Mouse (Mus musculus): Measurements from ENCODE around the gene Ceacam19. TPM values are rescaled to one million over a fixed set of nuclear protein-coding genes. Genes with fewer than 3 reads are reported as not detected.
"Not testable (repeated sequence)": the region's sequence is repeated elsewhere in the genome, so short reads cannot be mapped to it uniquely, and the experiment has no call there.

Gene Ceacam19
- not detected for polyA plus RNA-seq (2017; shearing (Covaris generic))

DNA sequence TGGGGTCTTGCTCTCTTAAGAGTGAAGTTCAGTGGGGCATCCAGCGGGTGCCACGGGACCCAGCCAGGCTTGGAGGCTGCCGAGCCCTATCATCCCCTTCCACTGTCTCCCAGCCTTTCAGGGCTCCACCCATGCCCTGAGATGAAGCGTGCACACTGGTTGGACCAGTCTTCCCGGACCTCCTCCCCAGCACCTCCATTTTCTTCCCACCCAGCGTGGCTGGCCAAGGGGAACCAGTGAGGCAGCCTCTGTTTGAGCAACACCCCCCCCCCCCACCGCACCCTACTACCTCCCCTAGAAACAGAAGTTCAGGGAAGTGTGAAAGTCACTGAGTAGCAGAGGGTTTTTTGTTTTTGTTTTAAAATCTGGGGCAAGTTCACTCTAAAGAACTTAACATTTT lies at the start of gene Ceacam19:
TSS of gene Ceacam19 (minus strand) at position 117 of the 400 bp plus-strand sequence.
- ATAC-seq: no peak

DNA sequence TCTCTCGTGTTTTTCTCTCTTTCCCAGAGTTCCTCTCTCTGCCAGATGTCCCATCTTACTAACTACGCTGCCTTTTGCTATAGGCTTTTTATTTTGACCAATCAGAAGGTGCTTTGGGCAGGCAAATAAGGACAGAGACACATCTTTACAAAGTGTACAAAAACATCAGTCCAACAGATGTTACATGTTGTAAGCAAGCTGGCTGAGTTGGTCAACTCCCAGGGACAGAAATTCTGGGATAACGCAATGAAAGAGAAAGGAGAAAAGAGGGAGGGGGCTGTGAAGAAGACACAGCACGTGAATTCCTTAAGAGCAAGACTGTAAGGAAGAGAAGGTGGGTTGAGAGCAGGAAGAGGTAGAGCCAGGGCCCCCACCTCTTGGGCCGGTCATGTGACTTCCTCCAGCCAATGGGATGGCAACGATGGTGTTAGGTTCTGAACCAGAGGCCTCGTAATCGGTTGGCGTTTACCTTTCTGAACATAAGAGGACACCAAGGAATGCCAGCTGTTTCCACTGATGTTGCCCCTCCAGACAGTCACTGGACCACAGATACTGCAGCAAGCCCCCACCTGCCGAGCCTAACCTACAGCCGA lies 49.6 kb upstream of the Ceacam19 start:
- no peak for ATAC-seq

DNA sequence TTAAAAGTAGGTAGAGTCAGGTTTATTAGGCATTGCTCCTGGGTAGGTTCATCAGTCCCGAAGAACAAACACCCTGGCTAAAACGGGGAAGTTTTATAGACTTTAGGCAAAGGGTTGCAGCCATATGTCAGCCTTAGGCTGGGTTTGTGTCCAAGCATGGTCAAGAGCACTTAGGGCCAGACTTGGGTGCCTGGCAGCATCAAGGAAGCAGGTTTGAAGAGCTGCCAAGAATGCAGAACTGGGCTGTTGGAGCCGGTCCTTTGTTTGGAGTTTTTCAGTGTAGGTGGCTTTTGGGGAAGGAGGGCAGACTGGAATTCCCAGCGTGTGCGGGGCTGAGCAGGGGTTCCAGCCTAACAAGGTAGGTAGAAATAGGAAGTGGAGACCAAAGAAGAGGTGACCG lies 48.2 kb upstream of the Ceacam19 start:
- no peak for ATAC-seq

GRCm38 (mm10) chr7:19935171-19935751 lies 47.5 kb upstream of the Ceacam19 start:
- ATAC-seq: no peak

GRCm38 (mm10) chr7:19932877-19933809 lies 45.4 kb upstream of the Ceacam19 start:
- peak; percentile 47 for ATAC-seq

GRCm38 (mm10) chr7:19932133-19932876 lies 44.5 kb upstream of the Ceacam19 start:
- ATAC-seq: peak; percentile 80

- ATAC-seq: not testable (repeated sequence)
These were observed 42.7 kb upstream of the Ceacam19 start for GRCm38 (mm10) chr7:19930481-19930880.

- no peak for ATAC-seq
These were observed 40.7 kb upstream of the Ceacam19 start for GRCm38 (mm10) chr7:19928486-19928885.

DNA sequence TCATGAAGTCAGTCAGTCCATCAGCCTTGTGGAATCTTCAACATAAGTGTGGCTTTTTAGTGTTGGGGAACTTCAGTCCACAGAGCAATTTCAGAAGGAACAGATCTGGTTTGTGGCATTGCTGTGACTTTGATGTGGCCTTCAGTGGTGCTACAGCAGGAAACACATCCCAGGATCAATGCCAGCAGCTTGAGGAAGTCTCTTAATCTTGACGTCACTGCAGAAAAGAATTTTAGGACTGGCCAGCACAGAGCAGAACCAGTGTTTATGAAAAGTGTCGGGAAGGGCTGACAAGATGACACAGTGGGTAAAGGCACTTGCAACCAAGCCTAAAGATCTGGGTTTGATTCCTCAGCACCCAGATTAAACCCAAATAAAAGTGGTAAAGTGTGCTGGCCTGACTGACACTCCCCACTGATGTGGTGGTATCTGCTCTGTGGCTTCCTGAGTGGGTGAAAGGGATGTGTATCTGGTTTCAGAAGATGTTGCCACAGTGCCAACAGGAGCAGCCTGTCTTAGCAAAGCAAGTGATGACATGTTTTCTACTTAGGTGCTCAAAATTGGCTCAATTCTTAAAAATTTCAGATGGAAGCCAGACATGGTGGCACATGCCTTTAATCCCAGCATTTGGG lies 39.2 kb upstream of the Ceacam19 start:
- peak; percentile 73 for ATAC-seq

DNA sequence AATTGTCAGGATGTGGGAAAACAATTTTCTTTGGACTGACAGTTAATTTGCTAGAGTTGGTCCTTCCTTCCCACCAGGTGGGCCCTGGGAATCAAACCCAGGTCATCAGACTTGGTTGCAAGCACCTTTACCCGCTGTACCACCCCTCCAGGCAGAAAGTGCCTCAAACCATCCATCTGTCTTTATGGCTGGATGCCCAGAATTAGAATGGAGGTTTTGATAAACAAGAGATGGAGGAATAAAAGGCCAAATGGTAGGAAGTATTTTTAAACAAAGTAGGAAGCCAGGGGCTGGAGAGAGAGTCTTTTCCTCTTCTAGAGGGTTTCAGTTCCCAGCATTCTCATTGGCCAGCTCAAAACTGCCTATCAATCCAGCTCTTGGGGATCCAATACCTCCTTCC lies 37.6 kb upstream of the Ceacam19 start:
- ATAC-seq: no peak

GRCm38 (mm10) chr7:19923797-19924196 lies 36.0 kb upstream of the Ceacam19 start:
- ATAC-seq: no peak

- ATAC-seq: no peak
These were observed 35.6 kb upstream of the Ceacam19 start for GRCm38 (mm10) chr7:19923354-19923753.

GRCm38 (mm10) chr7:19920506-19921261 lies 32.9 kb upstream of the Ceacam19 start, which contains the start of gene Pvr:
Gene Pvr (minus strand): TSS chr7:19921160.
- peak; percentile 70 for ATAC-seq

DNA sequence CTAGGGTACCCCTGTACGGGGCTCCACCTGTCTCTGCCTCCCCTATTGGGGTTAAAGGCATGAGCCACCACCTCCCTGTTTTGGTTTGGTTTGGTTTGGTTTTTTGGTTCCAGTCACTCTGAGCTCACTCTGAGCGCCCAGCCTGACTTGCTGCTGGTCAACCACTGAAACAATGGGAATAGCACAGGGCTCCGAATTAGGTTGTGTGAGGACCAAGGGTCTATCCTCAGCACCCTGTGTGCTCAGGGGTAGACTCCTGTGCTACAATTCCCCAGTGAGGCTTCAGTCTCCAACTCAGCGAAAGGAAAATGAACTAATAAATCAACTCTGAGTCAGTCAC lies 32.4 kb upstream of the Ceacam19 start:
- no peak for ATAC-seq

GRCm38 (mm10) chr7:19914558-19914957 lies 26.8 kb upstream of the Ceacam19 start:
- no peak for ATAC-seq

DNA sequence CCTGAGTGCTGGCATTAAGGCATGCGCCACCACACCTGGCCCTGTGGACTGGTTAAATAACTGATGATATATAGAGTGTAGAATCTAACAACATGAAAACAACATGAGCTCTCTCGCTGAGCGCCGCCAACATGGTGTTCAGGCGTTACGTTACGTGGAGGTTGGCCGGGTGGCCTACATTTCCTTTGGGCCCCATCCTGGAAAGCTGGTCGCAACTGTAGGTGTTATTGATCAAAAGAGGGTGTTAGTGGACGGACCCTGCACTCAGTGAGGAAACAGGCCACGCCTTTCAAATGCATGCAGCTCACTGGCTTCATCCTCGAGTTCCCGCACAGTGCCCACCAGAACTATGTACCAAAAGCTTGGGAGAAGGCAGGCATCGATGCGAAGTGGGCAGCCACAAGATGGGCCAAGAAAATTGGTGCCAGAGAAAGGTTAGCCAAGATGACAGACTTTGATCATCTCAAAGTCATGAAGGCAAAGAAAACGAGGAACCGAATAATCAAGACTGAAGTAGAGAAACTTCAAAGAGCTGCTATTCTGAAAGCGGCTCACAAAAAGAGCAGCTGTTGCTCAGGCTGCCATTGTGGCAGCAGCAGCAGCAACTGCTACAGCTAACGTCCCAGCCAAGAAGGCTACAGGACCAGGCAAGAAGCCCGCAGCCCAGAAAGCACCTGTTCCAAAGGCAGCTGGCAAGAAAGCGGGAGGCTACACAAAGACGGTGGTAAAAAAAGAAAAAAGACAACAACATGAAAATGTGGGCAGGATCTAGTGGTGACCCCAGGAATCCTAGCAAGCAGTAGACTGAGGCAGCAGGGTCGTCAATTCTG lies 24.1 kb upstream of the Ceacam19 start:
- ATAC-seq: no peak

GRCm38 (mm10) chr7:19911292-19911658 lies 23.5 kb upstream of the Ceacam19 start:
- no peak for ATAC-seq

- ATAC-seq: peak; percentile 75
These were observed 22.9 kb upstream of the Ceacam19 start for GRCm38 (mm10) chr7:19910421-19911291.

DNA sequence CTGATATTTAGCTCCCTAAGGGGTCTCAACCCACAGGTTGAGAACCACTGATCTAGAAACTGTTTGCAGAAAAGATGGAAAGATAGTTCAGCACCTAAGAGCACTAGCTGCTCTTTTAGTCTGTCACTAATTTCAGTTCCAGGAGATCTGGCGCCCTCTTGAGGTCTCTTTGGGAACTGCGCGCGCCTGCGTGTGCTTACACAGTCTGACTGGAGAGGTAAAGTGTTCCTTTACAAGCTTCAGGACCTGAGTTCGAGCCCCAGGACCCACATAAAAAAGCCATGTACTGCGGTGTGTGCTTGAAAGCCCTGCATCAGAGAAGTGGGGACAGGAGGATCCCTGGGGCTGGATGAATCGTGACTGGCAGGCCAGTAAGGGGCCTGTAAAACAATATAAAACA lies 2.1 kb upstream of the Ceacam19 start:
- no peak for ATAC-seq

DNA sequence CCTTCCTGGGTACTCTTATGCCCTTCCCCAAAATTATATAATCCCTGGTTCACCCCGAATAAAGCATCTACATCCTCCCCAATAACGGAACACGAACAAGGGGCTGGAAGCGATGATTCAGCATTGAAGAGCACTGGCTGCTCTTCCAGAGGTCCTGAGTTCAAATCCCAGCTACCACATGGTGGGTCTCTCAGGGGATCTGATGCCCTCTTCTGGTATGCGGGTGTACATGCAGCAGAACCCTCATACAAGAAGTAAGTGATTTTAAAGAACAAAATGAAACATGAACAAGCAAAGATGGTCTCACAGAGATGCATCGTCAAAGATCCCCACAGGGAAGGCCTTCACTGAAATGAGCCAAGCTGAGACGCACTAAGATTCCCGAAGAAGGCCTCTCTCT lies 7.0 kb downstream of the Ceacam19 start:
- no peak for ATAC-seq

All from activated CD4-positive, CD25-positive, alpha-beta regulatory T cell, adult 4 months (primary cell).